Mouse (Mus musculus) liver, embryonic 11.5 days (tissue): ENCODE measurements around the gene Sord. TPM values are rescaled to one million over a fixed set of nuclear protein-coding genes. Genes with fewer than 3 reads are reported as not detected.

ENCODE experiments used
- ATAC-seq: fragments of 200-750 bp; cut with Nextera tagmentation; replicated peaks from 2 replicates; pipeline ENCODE4 v1.8.0; 2017; ENCODE audit warnings: moderate number of reproducible peaks, mild to moderate bottlenecking, moderate TSS enrichment, moderate library complexity; ENCODE audit not compliant: low FRiP score
- DNase-seq: peaks from one replicate; pipeline ENCODE4 v3.0.0-alpha.2; 2017; ENCODE audit warnings: low spot score
- H3K27ac ChIP-seq: fragments of 300-500 bp; sonication (generic); 2 replicates; pipeline ENCODE4 v1.5.1; 2014; ENCODE audit warnings: mild to moderate bottlenecking, low read depth, low read length, control low read depth
- H3K27me3 ChIP-seq: fragments of 300-500 bp; sonication (generic); replicated peaks from 2 replicates; pipeline ENCODE4 v1.6.1; 2014; ENCODE audit warnings: low read length, mixed read lengths; ENCODE audit not compliant: control insufficient read depth, insufficient read depth
- H3K36me3 ChIP-seq: fragments of 300-500 bp; sonication (generic); 2 replicates; pipeline ENCODE4 v1.6.1; 2014; ENCODE audit warnings: mild to moderate bottlenecking, low read length, moderate library complexity, mixed read lengths; ENCODE audit not compliant: control insufficient read depth, insufficient read depth
- H3K4me1 ChIP-seq: fragments of 300-500 bp; sonication (generic); replicated peaks from 2 replicates; pipeline ENCODE4 v1.6.1; 2014; ENCODE audit warnings: low read length, mixed read lengths; ENCODE audit not compliant: control insufficient read depth, insufficient read depth
- H3K4me2 ChIP-seq: fragments of 300-500 bp; sonication (generic); 2 replicates; pipeline ENCODE4 v1.6.1; 2014; ENCODE audit warnings: mild to moderate bottlenecking, control low read depth, moderate library complexity
- H3K4me3 ChIP-seq: fragments of 300-500 bp; sonication (generic); 2 replicates; pipeline ENCODE4 v1.5.1; 2014; ENCODE audit warnings: low read depth, low read length, control low read depth
- H3K9ac ChIP-seq: fragments of 300-500 bp; sonication (generic); 2 replicates; pipeline ENCODE4 v1.6.1; 2014; ENCODE audit warnings: low read depth, low read length, control low read depth
- H3K9me3 ChIP-seq: fragments of 300-500 bp; sonication (generic); 2 replicates; pipeline ENCODE4 v1.6.1; 2016; ENCODE audit warnings: low read length, inconsistent platforms, mixed read lengths; ENCODE audit not compliant: control insufficient read depth
- WGBS: fragments of 180-500 bp; shearing (Covaris S2); extraction: QIAGEN DNeasy Blood & Tissue Kit; methylation state at CpG from one replicate; pipeline ENCODE4 v1.1.7; 2014; 5-methylcytosine and 5-hydroxymethylcytosine counted together
- polyA plus RNA-seq: library from polyadenylated mRNA; unstranded; fragments of >200 nt; fragmentation: Nextera tagmentation; extraction: Ambion mirVana; gene quantifications from 2 replicates; pipeline ENCODE4 v1.2.1, GENCODE M21; 2014

Sord gene
- polyA plus RNA-seq, 1 experiment from 2014 or later: 172 TPM

DNA sequence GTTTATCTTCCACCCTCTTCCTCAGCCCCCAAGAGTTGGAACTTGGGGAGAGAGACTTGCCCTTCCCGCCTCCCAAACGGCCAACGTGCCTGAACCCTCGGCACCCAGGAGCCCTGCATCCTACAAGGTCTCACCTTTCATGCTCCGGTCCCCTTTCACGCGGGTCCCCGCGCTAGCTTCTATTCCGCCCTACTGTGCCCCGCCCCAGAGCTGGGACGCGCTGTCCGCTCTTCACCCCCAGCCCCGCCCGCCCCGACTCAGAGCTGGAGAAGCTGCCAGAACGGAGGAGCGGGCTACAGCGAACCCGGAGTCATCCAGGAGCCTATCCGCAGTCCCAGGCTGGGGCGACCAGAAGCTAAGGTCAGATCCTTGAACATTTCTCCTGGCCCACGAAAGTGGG, 79.0 kb downstream of the Sord start, which contains the start of gene Duoxa1:
Gene Duoxa1 (minus strand): TSS at position 195 of the 400 bp plus-strand sequence.
- Histone ChIP-seq H3K9me3 (no peaks in the 10 kb centered on the region), H3K9ac (no peak within 1 kb of the TSS), H3K4me3 (no peak within 1 kb of the TSS; the same call in 1 of the 2 replicates), H3K4me1 (no peaks in the 10 kb centered on the region), H3K27me3 (peaks cover 57% of the 10 kb centered on the region), H3K36me3 (no peaks in the 10 kb centered on the region), H3K27ac (no peak within 1 kb of the TSS), H3K4me2 (peak within 1 kb of the TSS; percentile 49)
- peak; percentile 12; the same call in 1 of the 2 replicates for ATAC-seq
- 6% methylated on average over 24 of the region's 24 CpGs for WGBS
- no peak for DNase-seq

Other genes starting within 250 kb of the Sord start
- 17.9 and 18.3 TPM in 2 replicates for gene Eif3j1, start 206.2 kb upstream of the Sord start, polyA plus RNA-seq
- gene Spg11, start 116.4 kb upstream of the Sord start, polyA plus RNA-seq: 9.3 and 9.8 TPM in 2 replicates
- 311 and 321 TPM in 2 replicates for gene B2m, start 87.1 kb upstream of the Sord start, polyA plus RNA-seq
- 0.17 TPM in 1 of 2 replicates, not detected in the other for gene Trim69, start 74.0 kb upstream of the Sord start, polyA plus RNA-seq
- gene Patl2, start 48.6 kb upstream of the Sord start, polyA plus RNA-seq: 0.15 TPM in 1 of 2 replicates, not detected in the other
- gene Terb2, start 48.5 kb upstream of the Sord start, polyA plus RNA-seq: not detected in 2 replicates
- not detected in 2 replicates for gene Duox2, start 63.7 kb downstream of the Sord start, polyA plus RNA-seq
- 0.12 TPM in 1 of 2 replicates, not detected in the other for gene Duoxa2, start 64.2 kb downstream of the Sord start, polyA plus RNA-seq
- gene Duoxa1, start 79.0 kb downstream of the Sord start, polyA plus RNA-seq: not detected in 2 replicates
- gene Duox1, start 80.9 kb downstream of the Sord start, polyA plus RNA-seq: 0.10 TPM in 1 of 2 replicates, not detected in the other
- 2.5 TPM in 2 replicates for gene Shf, start 134.4 kb downstream of the Sord start, polyA plus RNA-seq
- 0.29 and 0.35 TPM in 2 replicates for gene Slc28a2, start 191.7 kb downstream of the Sord start, polyA plus RNA-seq